Mouse (Mus musculus) thymus, postnatal 10 days (tissue): ENCODE measurements around the gene Prdm16.

Source experiments
- DNase-seq, 2 experiments: peaks; one replicate each; pipeline ENCODE4 v3.0.0; 2021; ENCODE audit warnings: low spot score in 2 of 2

The Prdm16 gene

GRCm38 (mm10) chr4:154334699-154335402 lies 301.8 kb downstream of the Prdm16 start:
- peak; percentile 22 to 26 for DNase-seq

DNA sequence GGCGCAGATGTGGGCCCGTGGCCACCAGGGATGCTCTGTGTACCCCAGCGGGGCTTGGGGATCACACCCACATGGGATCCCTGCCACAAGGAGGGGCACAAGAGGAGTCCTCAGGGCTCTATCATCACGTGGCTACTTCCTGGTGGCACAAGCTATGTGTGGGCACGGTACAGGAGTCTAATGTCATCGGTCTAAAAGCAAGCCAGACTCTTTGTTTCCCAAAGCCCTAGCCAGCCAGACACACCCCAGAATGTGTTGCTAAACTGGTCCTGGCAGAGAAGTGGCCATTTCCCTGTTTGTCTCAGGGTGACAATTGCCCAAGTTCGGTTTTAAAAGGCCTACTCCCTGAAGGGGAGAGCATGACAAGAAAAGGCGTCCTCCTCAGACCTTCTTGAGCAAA lies 303.4 kb downstream of the Prdm16 start:
- no peak for DNase-seq

- DNase-seq = no peak
These were observed 305.4 kb downstream of the Prdm16 start for GRCm38 (mm10) chr4:154331271-154331670.

GRCm38 (mm10) chr4:154330001-154330400 lies 306.7 kb downstream of the Prdm16 start:
- no peak for DNase-seq

GRCm38 (mm10) chr4:154328836-154329235 lies 307.8 kb downstream of the Prdm16 start:
- peak in 1 of 2 experiments; percentile 49 for DNase-seq

- peak in 1 of 2 experiments; percentile 15 for DNase-seq
These were observed 308.2 kb downstream of the Prdm16 start for GRCm38 (mm10) chr4:154328431-154328830.

GRCm38 (mm10) chr4:154325410-154325809 lies 311.3 kb downstream of the Prdm16 start:
- DNase-seq = no peak

GRCm38 (mm10) chr4:154313622-154313967 lies 323.1 kb downstream of the Prdm16 start:
- no peak for DNase-seq

DNA sequence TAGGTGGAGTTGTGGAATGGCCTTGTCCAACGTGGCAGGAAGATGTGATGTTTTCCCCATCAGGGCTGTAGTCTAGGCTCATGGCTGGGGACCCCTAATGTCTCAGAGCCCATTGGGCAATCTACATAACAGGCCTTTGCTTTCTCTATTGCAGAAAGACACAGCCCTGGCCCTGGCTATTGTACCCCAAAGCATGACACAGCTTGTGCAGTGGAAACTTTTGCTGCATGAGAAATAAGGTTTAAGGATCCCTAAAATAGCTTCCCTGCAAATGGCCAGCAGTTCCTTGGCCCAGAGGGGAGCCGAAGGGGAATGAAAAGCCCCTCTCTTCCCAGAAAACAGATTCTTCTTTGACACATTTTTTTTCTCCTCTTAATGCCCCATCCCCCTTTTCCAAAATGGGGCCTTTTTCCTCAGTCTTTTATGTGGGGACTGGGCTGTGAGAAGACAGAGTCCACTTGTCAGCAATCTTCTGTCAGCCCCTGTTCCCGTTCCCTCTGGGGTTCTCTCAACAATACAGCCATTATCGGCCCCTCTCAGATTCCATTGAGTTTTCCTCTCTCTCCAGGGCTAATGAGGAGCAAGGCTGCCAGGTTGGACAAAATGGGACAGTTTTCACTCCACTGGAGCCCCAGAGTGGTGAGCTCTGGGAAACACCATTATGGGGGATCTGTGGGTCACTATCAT lies 323.6 kb downstream of the Prdm16 start:
- no peak for DNase-seq

DNA sequence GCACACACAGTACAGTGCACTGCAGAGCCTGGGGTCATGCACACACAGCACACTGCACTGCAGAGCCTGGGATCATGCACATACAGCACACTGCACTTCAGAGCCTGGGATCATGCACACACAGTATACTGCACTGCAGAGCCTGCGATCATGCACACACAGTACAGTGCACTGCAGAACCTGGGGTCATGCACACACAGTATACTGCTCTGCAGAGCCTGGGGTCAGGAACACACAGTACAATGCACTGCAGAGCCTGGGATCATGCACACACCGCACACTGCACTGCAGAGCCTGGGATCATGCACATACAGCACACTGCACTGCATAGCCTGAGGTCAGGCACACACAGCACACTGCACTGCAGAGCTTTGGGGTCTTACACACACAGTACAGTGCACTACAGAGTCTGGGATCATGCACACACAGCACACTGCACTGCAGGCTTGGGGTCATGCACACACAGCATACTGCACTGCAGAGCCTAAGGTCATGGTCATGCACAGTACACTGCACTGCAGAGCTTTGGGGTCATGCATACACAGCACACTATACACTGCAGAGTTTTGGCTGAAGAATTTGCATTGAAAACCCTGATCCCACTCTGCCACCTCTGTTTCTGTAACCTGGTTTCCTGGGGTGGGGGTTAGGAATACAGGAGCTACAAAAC lies 324.4 kb downstream of the Prdm16 start:
- DNase-seq = no peak

- DNase-seq = no peak
These were observed 326.0 kb downstream of the Prdm16 start for GRCm38 (mm10) chr4:154310576-154311262.

- DNase-seq = no peak
These were observed 327.5 kb downstream of the Prdm16 start for GRCm38 (mm10) chr4:154309131-154309530.

DNA sequence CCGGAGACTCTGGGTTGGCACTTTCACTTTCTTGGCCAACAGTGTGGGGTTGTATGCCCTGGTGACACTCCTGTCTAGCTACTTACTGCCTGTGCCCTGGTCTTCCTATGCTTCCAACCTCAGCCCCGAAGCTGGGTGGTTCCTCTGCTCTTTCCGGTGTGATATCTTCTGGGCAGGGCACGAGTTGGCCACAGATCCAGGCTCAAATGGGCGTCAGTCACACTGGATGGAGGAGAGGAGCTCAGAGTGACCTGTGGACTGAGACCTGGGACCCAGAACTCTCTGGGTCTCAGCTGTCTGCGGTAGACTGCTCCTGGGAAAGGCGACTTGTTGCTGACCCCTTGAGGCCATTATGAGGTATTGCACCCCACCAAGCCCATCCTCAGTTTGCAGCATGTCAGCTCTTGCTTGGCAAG lies 335.2 kb downstream of the Prdm16 start, which contains the start of gene Arhgef16:
Gene Arhgef16, minus strand, starts transcription at position 211 of the 416 bp plus-strand sequence.
- DNase-seq = peak in 1 of 2 experiments; percentile 18

DNA sequence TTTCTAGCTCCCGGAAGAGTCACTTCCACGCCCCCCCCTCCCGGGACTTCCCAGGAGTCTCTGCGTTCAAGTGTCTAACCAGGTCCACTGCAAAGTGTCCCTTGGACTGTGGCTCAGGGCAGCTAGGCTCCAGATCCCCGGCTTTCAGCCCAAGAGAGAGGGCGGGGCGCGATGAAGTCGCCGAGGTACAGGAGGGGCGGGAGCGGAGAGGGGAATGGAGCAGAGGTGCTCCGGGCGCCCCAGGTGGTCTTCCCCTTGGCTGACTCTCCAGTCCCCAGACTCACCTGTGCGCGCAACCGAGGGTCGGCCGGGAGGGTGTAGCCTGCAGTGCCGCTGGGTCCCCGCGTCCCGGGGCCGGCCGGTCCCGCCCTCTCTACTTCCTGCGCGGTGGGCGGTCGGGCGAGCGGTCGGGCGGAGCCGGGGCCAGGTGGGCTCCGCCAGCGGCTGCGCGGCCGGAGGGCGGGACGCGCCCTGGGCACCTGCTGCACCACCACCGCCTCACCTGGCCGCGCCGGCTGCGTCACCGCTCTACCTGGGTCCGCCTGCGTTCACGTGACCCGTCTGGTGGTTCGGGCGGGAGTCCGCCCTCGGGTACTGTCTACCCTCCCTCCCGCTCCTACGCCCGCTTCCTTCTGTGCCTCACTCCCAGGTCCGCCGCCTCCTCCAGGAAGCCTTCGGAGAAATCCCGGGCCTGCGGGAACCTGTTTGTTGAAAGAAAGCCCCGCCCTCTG lies 337.0 kb downstream of the Prdm16 start:
- DNase-seq = no peak

DNA sequence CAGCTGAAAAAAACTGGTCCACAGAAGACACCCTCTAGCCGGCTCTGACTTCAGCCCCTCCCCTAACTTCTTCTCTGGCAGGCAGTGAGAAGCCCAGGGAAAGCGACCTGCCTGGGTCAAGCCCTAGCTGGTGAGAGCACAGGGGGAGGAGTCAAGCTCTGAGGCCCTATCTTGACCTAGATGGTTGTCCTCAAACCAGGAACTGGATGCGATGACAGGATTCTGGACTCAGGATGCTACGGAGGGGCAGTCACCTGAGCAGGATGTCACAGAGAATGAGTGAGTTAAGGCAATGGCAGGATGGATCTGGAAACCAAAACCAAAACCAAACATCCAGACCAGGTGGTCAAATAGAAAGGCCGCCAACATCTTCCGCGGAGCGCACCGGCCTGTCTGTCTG lies 338.9 kb downstream of the Prdm16 start:
- no peak for DNase-seq

DNA sequence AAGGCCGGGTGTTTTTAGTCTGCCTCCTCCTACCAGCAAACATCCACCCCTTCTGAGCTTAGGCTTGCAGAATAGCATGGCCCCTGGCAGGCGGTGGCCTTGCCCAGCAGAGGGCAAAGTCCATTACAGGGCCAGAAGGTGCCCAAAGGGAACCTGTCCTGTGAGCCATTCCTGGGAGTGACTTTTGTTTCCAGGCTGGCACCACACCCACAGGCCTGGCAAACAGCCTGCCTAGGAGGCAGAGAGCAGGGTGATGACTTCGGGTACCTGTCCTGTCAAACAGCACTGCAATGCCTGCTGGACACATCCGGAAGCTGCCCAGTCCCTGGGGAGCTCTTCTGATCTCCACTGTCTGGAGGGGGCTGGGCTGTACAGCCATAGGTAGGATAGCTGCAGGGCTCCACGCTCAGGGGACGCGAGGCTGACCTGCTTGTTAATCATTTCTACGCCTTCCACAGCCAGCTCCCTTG lies 342.4 kb downstream of the Prdm16 start:
- no peak for DNase-seq

- no peak for DNase-seq
These were observed 342.9 kb downstream of the Prdm16 start for GRCm38 (mm10) chr4:154293735-154294201.

DNA sequence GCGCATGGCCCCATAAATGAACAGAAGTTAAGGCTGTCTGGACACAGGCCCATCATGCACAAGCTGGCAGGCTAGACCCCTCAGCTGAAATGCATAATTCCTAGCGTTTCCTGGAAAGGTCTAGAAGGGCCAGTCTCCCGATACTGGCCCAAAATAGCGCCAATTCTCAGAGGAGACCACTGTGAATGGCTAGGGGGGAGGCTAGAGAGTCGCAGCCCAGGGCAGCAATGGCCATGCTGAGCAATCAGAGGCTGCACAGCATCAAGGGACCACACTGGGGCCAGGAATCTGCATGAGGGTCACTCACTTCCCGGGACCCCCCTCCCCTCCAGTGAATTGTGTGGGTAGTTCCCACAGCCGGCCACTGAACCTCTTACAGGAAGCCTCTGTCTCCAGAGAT lies 353.0 kb downstream of the Prdm16 start:
- DNase-seq = no peak

DNA sequence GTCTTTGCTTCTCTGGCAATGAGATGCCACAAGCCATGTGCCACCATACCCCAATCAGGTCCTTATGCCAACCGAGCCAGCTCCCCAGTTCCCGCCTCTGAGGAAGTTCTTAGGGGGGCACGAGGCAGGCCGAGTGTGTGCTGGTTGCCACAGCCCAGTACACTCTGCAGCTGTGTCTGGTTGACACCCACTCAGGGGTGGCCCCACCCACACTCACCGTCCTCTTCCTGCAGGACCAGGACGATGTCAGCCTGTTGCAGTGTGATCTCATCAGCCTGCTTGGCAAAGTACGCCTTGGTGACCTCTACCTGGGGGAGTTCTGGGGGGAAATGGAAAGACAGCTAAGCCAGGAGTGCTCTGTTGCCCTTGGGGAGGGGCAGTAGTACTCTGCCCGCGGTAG lies 357.2 kb downstream of the Prdm16 start:
- no peak for DNase-seq

- DNase-seq = peak in 1 of 2 experiments; percentile 40
These were observed 363.7 kb downstream of the Prdm16 start for GRCm38 (mm10) chr4:154273000-154273399.

GRCm38 (mm10) chr4:154269520-154269919 lies 367.2 kb downstream of the Prdm16 start:
- DNase-seq = no peak
